In the genomic region with DNA sequence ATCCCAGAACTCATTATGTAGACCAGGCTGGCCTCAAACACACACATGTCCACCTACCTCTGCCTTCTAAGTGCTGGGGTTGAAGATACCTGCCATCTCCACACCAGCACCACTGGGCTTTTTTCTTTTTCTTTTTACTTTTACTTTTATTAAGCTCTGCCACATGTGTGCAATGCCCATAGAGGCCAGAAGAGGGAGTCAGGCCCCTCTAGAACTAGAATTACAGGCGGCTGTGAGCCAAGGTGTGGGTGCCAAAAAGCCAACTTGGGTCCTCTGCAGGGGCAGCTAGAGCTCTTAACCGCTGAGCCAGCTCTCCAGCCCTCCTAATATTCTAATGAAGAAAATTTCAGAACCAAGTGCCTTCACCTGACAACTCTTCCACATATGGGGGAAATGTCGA, we compare ENCODE assay signal across 10 mouse cellular contexts. TPM values are rescaled to one million over a fixed set of nuclear protein-coding genes. Genes with fewer than 3 reads are reported as not detected.
DNase-seq lines count a peak whose midpoint lies in the region; ATAC-seq and TF ChIP-seq lines count a peak whose summit lies in the region.
"Had no signal": no experiment of that assay in that cellular context is flagged by ENCODE, and none has a peak within 500 bp of the region (broad histone marks: within the 10 kb centered on the region; RNA-seq: fewer than 3 reads in every experiment).

No protein-coding gene starts in this region.

- H3K4me3 ChIP-seq in layer of hippocampus, adult 2 months: no peak overlapping the region
- H3K4me3 ChIP-seq in embryonic facial prominence, embryonic 10.5 days: no peak overlapping the region
- H3K4me3 ChIP-seq: limb, embryonic 13.5 days had no signal

- WGBS in embryonic facial prominence, embryonic 10.5 days: 47% methylated on average over 3 of the region's 3 CpGs

- no peak overlapping the region for H3K27ac ChIP-seq in layer of hippocampus, adult 2 months
- H3K27ac ChIP-seq in embryonic facial prominence, embryonic 10.5 days (replicated peaks): no peak overlapping the region
- H3K27ac ChIP-seq: embryonic facial prominence, embryonic 15.5 days; limb, embryonic 13.5 days had no signal

- ATAC-seq in CD4-positive, CD25-positive, alpha-beta regulatory T cell, adult 4 months: no peak
- ATAC-seq in neutrophil, adult 5-6 weeks (ENCODE audit: extremely low read depth, insufficient number of reproducible peaks, low FRiP score, poor library complexity, severe bottlenecking): peak; percentile 37; the same call in 1 of the 2 replicates

- H3K9me3 ChIP-seq in embryonic facial prominence, embryonic 10.5 days: no peaks in the 10 kb centered on the region
- H3K9me3 ChIP-seq: embryonic facial prominence, embryonic 15.5 days; limb, embryonic 13.5 days had no signal

- DNase-seq in CD4-positive, CD25-positive, alpha-beta regulatory T cell, adult 2 months (ENCODE audit: low read depth, low spot score): peak; percentile 63
- no peak for DNase-seq in layer of hippocampus, adult 2 months (ENCODE audit: low spot score in 2 of 2)
- no peak for DNase-seq in layer of hippocampus, adult 11-12 months (ENCODE audit: low spot score)
- peak; percentile 26 for DNase-seq in embryonic facial prominence, embryonic 10.5 days (ENCODE audit: low spot score)
- no peak for DNase-seq in spleen, adult 18-20 months
- no peak for DNase-seq in layer of hippocampus, postnatal 25 days (ENCODE audit: extremely low spot score in 1 of 2, low spot score in 1 of 2)

- H3K27me3 ChIP-seq in embryonic facial prominence, embryonic 10.5 days (replicated peaks; ENCODE audit: low read depth, poor library complexity, severe bottlenecking): 0 out of 2 replicates have a peak, but pooled peaks cover 13% of the 10 kb centered on the region
- H3K27me3 ChIP-seq: embryonic facial prominence, embryonic 15.5 days had no signal

- no peaks in the 10 kb centered on the region for H3K36me3 ChIP-seq in embryonic facial prominence, embryonic 10.5 days (replicated peaks)
- H3K36me3 ChIP-seq: embryonic facial prominence, embryonic 15.5 days; limb, embryonic 13.5 days had no signal

- peaks cover 11% of the 10 kb centered on the region; the same call in 1 of the 2 replicates for H3K4me1 ChIP-seq in embryonic facial prominence, embryonic 10.5 days
- H3K4me1 ChIP-seq: embryonic facial prominence, embryonic 15.5 days; limb, embryonic 13.5 days had no signal

- peak; percentile 70 for TF ChIP-seq CTCF in layer of hippocampus, adult 2 months (conservative IDR thresholded peaks at IDR 0.05)

RNA-seq across cellular contexts. Expression of gene Ppp2r5c, which starts 30.7 kb away (rescaled TPM):
- polyA plus RNA-seq in CD4-positive, CD25-positive, alpha-beta regulatory T cell, adult 4 months (2017; shearing (Covaris generic)): 100 to 1,000 TPM; 490 to 635 TPM
- total RNA-seq in layer of hippocampus, adult 2 months (2021): 100 to 1,000 TPM; 243 to 252 TPM
- polyA plus RNA-seq in embryonic facial prominence, embryonic 10.5 days (2016; fragmentation: Nextera tagmentation; extraction: Ambion mirVana): 141 and 143 TPM in 2 replicates
- 223 and 243 TPM in 2 replicates for total RNA-seq in neutrophil, adult 5-6 weeks (2017)
- total RNA-seq in layer of hippocampus, postnatal 25 days (2021): 100 to 1,000 TPM; 242 to 246 TPM

Comparison
In these comparisons a context has a peak if more than half of its experiments do, and no peak if none do; other contexts are left out.
1. DNase-seq: peak in CD4-positive, CD25-positive, alpha-beta regulatory T cell, adult 2 months (single experiment) and embryonic facial prominence, embryonic 10.5 days (single experiment); none in layer of hippocampus, adult 2 months (0 of 2), layer of hippocampus, adult 11-12 months (single experiment), spleen, adult 18-20 months (0 of 2) and layer of hippocampus, postnatal 25 days (0 of 2).